Mouse (Mus musculus): ENCODE measurements at regions not wholly inside any gene's neighbourhood (a gene's known extent, or its start where the extent isn't known, plus 50 kb on each side); places are given as distances from the start of the nearest gene placed in this dataset.

DNA sequence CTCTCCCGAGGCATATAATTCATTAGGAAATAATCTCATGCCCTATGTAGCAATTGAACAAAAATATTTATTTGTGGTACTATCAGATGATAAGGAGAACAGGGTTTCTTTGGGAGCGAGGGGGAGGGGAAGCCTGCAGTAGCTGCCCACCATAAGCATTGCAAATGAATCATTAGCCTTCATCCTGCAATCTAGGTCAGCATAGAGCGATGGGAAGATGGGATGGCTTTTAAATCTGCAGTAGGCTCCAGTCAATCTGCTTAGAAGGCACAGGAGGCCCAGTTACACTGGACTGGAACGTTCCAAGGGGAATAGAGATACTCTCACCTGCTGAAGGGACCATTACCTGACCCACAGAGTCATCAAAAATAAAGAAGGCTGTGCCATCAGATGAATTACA, 478.7 kb downstream of the Prss52 start:
- Histone ChIP-seq H3K9me3 (ENCODE audit: control insufficient read depth, low read depth, low read length) (no peaks in the 10 kb centered on the region), H3K4me3 (ENCODE audit: low read depth, low read length) (no peak overlapping the region), H3K4me1 (ENCODE audit: control insufficient read depth, insufficient read depth, low read length) (peaks cover 5% of the 10 kb centered on the region; the same call in 1 of the 2 replicates), H3K9ac (replicated peaks; ENCODE audit: low read depth, low read length) (no peak overlapping the region), H3K27ac (ENCODE audit: low read length) (no peak overlapping the region), H3K36me3 (ENCODE audit: control insufficient read depth, insufficient read depth, low read length) (no peaks in the 10 kb centered on the region), H3K4me2 (replicated peaks; ENCODE audit: low read depth, low read length) (no peak overlapping the region), H3K27me3 (ENCODE audit: control insufficient read depth, insufficient read depth, low read length) (peaks cover 36% of the 10 kb centered on the region)
- ATAC-seq (ENCODE audit: insufficient number of reproducible peaks, insufficient read depth, low FRiP score, low read depth) = no peak
- WGBS = 30% methylated on average over 4 of the region's 4 CpGs

DNA sequence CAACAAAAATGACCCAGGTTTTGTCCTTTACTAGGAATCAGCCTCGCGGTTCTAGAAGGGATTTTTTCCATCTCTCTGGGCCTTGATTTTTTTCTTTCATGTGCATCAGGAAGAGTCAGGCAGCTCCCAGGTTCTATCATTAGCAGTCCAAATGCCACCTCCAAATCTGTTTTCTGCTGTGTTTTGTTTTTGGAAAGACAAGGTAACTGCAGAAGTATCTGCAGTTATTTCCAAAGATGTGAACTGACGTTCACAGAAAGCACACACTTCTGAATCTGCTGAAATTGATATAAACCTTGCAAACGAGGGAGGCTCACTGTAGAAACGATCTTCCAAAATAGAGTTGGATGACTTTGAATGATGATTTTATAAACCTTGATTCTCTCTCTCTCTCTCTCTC, 480.1 kb downstream of the Prss52 start:
- H3K4me3 ChIP-seq (ENCODE audit: low read depth, low read length) = no peak overlapping the region
- 54% methylated on average over 5 of the region's 5 CpGs for WGBS

DNA sequence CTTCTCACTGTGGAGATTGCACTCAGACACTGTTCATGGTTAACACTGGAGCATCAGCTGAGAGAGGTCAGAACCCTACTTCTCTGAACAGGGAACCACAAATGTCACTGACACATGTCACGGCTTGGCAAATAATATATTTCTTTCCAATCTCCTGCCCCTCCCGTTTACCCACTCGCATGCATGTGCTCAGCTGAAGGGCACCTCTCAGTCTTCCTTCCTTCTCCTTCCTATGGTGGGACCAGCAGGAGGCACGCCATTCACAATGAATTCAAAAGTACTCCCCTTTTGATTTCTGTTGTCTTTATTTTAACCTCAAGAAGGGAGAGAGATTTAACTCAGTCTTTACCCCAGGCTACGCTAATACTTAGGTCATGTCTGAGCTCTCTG, 481.0 kb downstream of the Prss52 start:
- no peak overlapping the region for H3K4me2 ChIP-seq (replicated peaks; ENCODE audit: low read depth, low read length)
- WGBS = 14% methylated on average over 5 of the region's 5 CpGs
- H3K27ac ChIP-seq (ENCODE audit: low read length) = no peak overlapping the region
- no peak for ATAC-seq (ENCODE audit: insufficient number of reproducible peaks, insufficient read depth, low FRiP score, low read depth)
- H3K36me3 ChIP-seq (ENCODE audit: control insufficient read depth, insufficient read depth, low read length) = no peaks in the 10 kb centered on the region
- no peaks in the 10 kb centered on the region for H3K9me3 ChIP-seq (ENCODE audit: control insufficient read depth, low read depth, low read length)
- peaks cover 12% of the 10 kb centered on the region; the same call in 1 of the 2 replicates for H3K4me1 ChIP-seq (ENCODE audit: control insufficient read depth, insufficient read depth, low read length)
- no peak overlapping the region for H3K4me3 ChIP-seq (ENCODE audit: low read depth, low read length)
- H3K9ac ChIP-seq (replicated peaks; ENCODE audit: low read depth, low read length) = no peak overlapping the region
- H3K27me3 ChIP-seq (ENCODE audit: control insufficient read depth, insufficient read depth, low read length) = peaks cover 52% of the 10 kb centered on the region

More for the DNA sequence above, 480.1 kb downstream of the Prss52 start:
- Histone ChIP-seq H3K4me2 (replicated peaks; ENCODE audit: low read depth, low read length) (no peak overlapping the region), H3K27me3 (ENCODE audit: control insufficient read depth, insufficient read depth, low read length) (peaks cover 45% of the 10 kb centered on the region), H3K36me3 (ENCODE audit: control insufficient read depth, insufficient read depth, low read length) (no peaks in the 10 kb centered on the region), H3K4me1 (ENCODE audit: control insufficient read depth, insufficient read depth, low read length) (peaks cover 9% of the 10 kb centered on the region; the same call in 1 of the 2 replicates), H3K27ac (ENCODE audit: low read length) (no peak overlapping the region), H3K9ac (replicated peaks; ENCODE audit: low read depth, low read length) (no peak overlapping the region), H3K9me3 (ENCODE audit: control insufficient read depth, low read depth, low read length) (no peaks in the 10 kb centered on the region)
- no peak for ATAC-seq (ENCODE audit: insufficient number of reproducible peaks, insufficient read depth, low FRiP score, low read depth)

DNA sequence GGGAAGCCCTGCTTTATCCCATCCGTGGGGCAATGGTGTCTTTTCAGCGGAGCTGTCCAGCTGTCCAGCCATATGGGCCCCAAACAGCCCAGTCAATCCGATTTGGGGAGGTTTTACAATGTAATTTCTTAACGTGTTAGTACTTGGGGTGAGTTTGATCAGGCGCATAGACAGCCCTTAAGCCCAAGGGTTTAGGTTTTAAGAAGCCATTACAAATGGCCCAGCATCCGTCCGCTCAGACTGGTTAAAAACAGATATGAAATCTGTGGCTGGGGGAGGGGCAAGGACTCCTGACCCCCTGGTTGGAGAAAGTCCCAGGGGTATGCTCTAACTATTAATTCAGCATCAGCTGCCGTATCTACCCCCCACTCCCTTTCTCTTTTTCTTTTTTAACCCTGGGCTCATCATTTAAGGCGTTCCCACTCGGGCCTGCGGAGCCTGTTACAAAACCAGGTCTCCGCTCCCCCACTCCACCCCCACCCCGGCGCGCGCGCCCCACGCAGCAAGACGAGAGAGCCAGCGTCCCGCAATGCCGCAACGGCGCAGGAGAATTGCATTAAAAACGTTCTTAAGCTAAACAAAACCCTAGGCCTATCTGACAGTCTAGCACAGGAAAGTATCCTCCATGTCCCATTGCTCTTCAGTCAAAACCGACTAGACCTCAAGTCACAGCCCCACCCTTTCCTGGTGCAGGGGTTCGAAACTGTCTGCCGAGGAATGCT, 481.5 kb downstream of the Prss52 start:
- Histone ChIP-seq H3K36me3 (ENCODE audit: control insufficient read depth, insufficient read depth, low read length) (no peaks in the 10 kb centered on the region), H3K4me2 (replicated peaks; ENCODE audit: low read depth, low read length) (no peak overlapping the region), H3K27ac (ENCODE audit: low read length) (no peak overlapping the region), H3K4me3 (ENCODE audit: low read depth, low read length) (no peak overlapping the region), H3K4me1 (ENCODE audit: control insufficient read depth, insufficient read depth, low read length) (peaks cover 15% of the 10 kb centered on the region; the same call in 1 of the 2 replicates), H3K27me3 (ENCODE audit: control insufficient read depth, insufficient read depth, low read length) (peaks cover 54% of the 10 kb centered on the region), H3K9ac (replicated peaks; ENCODE audit: low read depth, low read length) (no peak overlapping the region), H3K9me3 (ENCODE audit: control insufficient read depth, low read depth, low read length) (no peaks in the 10 kb centered on the region)
- ATAC-seq (ENCODE audit: insufficient number of reproducible peaks, insufficient read depth, low FRiP score, low read depth) = no peak
- WGBS = 7% methylated on average over 28 of the region's 28 CpGs

DNA sequence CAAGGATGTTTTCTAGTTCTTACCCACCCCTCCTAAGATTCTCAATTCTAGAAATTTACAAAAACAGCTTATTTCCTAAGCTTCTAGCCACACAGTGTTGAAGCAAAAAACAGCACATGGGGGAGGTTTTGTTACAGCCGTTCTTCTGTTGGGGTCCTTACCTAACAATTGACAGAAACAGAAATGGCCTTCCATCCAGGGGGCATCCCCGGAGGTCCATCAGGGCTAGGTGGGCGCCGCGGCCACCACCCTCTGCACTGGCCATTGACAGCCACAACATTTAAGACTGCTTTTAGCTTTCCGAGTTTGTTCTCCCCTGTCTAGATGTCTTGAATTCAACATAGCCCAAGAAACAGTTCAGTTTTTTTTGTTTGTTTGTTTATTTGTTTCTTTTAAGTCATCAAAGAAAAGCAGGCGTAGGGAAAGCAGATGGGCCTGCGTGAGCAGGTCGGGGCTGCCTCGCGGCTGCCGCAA, 482.3 kb downstream of the Prss52 start:
- H3K9ac ChIP-seq (replicated peaks; ENCODE audit: low read depth, low read length) = no peak overlapping the region
- WGBS = 6% methylated on average over 12 of the region's 12 CpGs
- H3K9me3 ChIP-seq (ENCODE audit: control insufficient read depth, low read depth, low read length) = no peaks in the 10 kb centered on the region
- H3K27me3 ChIP-seq (ENCODE audit: control insufficient read depth, insufficient read depth, low read length) = peaks cover 56% of the 10 kb centered on the region
- H3K27ac ChIP-seq (ENCODE audit: low read length) = no peak overlapping the region
- no peaks in the 10 kb centered on the region for H3K36me3 ChIP-seq (ENCODE audit: control insufficient read depth, insufficient read depth, low read length)
- peak overlapping the region; percentile 34 for H3K4me3 ChIP-seq (ENCODE audit: low read depth, low read length)
- peak overlapping the region; percentile 76; the same call in 1 of the 2 replicates for H3K4me2 ChIP-seq (replicated peaks; ENCODE audit: low read depth, low read length)
- peaks cover 15% of the 10 kb centered on the region; the same call in 1 of the 2 replicates for H3K4me1 ChIP-seq (ENCODE audit: control insufficient read depth, insufficient read depth, low read length)
- no peak for ATAC-seq (ENCODE audit: insufficient number of reproducible peaks, insufficient read depth, low FRiP score, low read depth)

DNA sequence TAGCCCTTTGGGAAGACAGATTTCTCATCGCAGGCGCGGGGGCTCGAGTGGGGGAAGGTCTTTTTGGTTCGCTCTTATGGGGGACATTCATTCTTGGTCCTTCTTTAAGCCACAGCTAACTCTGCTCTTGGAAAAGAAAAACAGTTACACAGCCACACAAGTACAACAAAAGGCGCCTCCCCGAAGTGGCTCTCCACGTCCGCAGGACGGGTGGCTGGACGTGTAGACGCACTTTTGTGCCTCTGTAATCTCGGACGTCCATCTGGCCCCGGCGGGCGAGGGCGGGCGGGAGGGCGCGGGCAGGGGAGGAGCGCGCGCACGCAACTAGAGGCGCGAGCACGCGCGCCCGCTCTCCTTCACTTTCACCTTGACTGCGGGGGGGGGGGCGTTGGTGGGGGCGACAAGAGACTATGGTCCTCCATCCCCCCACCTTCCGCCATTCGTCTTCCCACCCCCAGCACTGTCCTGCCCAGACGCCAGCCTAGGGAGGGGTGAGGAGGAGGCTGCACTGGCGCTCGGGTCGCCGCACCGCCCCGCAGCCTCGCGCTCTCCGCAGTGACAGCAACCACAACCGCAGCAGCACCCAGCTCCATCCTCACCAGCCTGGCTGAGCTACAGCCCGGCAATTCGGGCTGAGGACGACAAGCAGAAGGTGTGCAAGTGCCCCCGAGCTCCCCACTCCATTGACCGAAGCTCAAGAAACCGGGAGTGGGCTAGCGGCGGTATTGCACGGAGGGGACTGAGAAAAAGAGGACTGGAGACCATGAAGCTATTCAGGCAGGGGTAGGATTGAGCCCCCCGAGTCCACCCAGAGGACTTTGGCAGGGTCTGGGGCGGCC, 483.0 kb downstream of the Prss52 start:
- H3K27me3 ChIP-seq (ENCODE audit: control insufficient read depth, insufficient read depth, low read length) = peaks cover 59% of the 10 kb centered on the region
- no peak overlapping the region for H3K9ac ChIP-seq (replicated peaks; ENCODE audit: low read depth, low read length)

DNA sequence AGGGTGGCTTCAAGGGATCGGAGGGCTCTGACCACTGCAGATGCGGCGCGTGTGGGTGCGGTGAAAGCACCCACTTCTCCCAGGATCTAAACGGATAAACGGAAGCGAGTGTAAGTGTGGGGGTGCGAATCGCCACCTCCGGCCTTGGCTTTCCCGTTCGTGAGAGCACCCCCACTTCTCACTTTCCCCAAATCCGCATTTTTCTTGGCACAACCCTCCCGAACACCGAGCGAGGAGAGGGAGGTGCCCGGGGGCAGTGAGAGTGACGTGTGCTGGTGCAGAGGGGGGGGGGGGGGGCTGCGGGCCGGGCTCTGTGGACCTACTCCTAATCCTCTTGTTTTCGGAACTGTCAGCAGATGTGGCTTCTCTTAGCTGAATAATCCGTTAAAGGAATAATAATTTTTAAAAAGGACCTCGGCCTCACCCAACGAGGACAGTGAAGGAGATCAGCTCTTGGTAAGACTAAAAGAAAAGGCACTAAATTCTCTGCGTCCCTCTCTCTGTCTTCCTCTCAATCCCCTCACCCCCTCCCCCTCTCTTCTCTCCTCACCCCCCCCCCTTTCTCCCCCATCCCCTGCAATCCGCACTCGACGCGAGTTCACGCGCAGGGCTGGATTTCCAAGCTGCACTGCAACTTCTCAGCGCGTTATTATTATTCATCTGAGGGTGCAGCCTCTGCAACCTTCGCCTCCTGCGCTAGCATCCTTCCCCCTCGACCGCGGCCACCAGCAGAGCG, 483.8 kb downstream of the Prss52 start:
- Histone ChIP-seq H3K4me3 (ENCODE audit: low read depth, low read length) (peak overlapping the region; percentile 34), H3K4me1 (ENCODE audit: control insufficient read depth, insufficient read depth, low read length) (peaks cover 15% of the 10 kb centered on the region; the same call in 1 of the 2 replicates), H3K36me3 (ENCODE audit: control insufficient read depth, insufficient read depth, low read length) (no peaks in the 10 kb centered on the region), H3K27ac (ENCODE audit: low read length) (peak overlapping the region; percentile 15; the same call in 1 of the 2 replicates), H3K9ac (replicated peaks; ENCODE audit: low read depth, low read length) (no peak overlapping the region), H3K4me2 (replicated peaks; ENCODE audit: low read depth, low read length) (peak overlapping the region; percentile 76), H3K27me3 (ENCODE audit: control insufficient read depth, insufficient read depth, low read length) (peaks cover 64% of the 10 kb centered on the region), H3K9me3 (ENCODE audit: control insufficient read depth, low read depth, low read length) (no peaks in the 10 kb centered on the region)
- WGBS = 1% methylated on average over 39 of the region's 40 CpGs
- no peak for ATAC-seq (ENCODE audit: insufficient number of reproducible peaks, insufficient read depth, low FRiP score, low read depth)

More for the DNA sequence above, 483.0 kb downstream of the Prss52 start:
- under 1% methylated on average over 58 of the region's 58 CpGs for WGBS
- Histone ChIP-seq H3K9me3 (ENCODE audit: control insufficient read depth, low read depth, low read length) (no peaks in the 10 kb centered on the region), H3K36me3 (ENCODE audit: control insufficient read depth, insufficient read depth, low read length) (no peaks in the 10 kb centered on the region), H3K27ac (ENCODE audit: low read length) (peak overlapping the region; percentile 15; the same call in 1 of the 2 replicates), H3K4me1 (ENCODE audit: control insufficient read depth, insufficient read depth, low read length) (peaks cover 15% of the 10 kb centered on the region; the same call in 1 of the 2 replicates), H3K4me3 (ENCODE audit: low read depth, low read length) (peak overlapping the region; percentile 34), H3K4me2 (replicated peaks; ENCODE audit: low read depth, low read length) (peak overlapping the region; percentile 76)
- ATAC-seq (ENCODE audit: insufficient number of reproducible peaks, insufficient read depth, low FRiP score, low read depth) = no peak

DNA sequence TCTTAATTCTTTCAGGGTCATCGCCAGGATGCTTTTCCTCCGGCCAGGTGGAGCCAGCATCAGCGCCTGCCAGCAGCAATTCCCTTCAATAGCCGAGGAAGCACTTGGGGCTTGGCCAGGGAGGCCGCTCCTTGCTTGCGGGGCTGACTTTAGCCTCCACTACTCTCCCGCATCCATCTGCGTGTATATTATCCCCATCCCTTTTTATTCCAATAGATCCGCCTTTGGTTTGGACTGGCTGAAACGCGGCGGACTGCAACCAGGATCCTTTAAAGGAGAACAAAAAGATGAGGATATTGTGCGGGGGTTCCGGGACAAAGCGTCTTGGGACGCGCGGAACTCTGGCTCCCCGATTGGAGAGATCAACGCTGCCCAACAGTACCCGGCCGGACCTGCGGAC, 484.5 kb downstream of the Prss52 start:
- no peak for ATAC-seq (ENCODE audit: insufficient number of reproducible peaks, insufficient read depth, low FRiP score, low read depth)
- H3K4me1 ChIP-seq (ENCODE audit: control insufficient read depth, insufficient read depth, low read length) = peaks cover 15% of the 10 kb centered on the region; the same call in 1 of the 2 replicates
- H3K9me3 ChIP-seq (ENCODE audit: control insufficient read depth, low read depth, low read length) = no peaks in the 10 kb centered on the region
- no peak overlapping the region for H3K27ac ChIP-seq (ENCODE audit: low read length)
- H3K4me2 ChIP-seq (replicated peaks; ENCODE audit: low read depth, low read length) = no peak overlapping the region
- no peak overlapping the region for H3K4me3 ChIP-seq (ENCODE audit: low read depth, low read length)
- peaks cover 59% of the 10 kb centered on the region for H3K27me3 ChIP-seq (ENCODE audit: control insufficient read depth, insufficient read depth, low read length)
- H3K36me3 ChIP-seq (ENCODE audit: control insufficient read depth, insufficient read depth, low read length) = no peaks in the 10 kb centered on the region
- 1% methylated on average over 23 of the region's 23 CpGs for WGBS
- H3K9ac ChIP-seq (replicated peaks; ENCODE audit: low read depth, low read length) = no peak overlapping the region

All from stomach, embryonic 14.5 days (tissue).